Mouse (Mus musculus) limb, embryonic 14.5 days (tissue): ENCODE results near the gene Tacc2. TPM values are rescaled to one million over a fixed set of nuclear protein-coding genes. Genes with fewer than 3 reads are reported as not detected.

ENCODE experiments used
- ATAC-seq: fragments of 200-750 bp; cut with Nextera tagmentation; 2 replicates; pipeline ENCODE4 v1.8.0; 2017; ENCODE audit warnings: low read depth, moderate number of reproducible peaks, moderate TSS enrichment; ENCODE audit not compliant: low FRiP score
- DNase-seq: peaks from one replicate; pipeline ENCODE4 v3.0.0-alpha.2; 2015; ENCODE audit warnings: low spot score
- H3K27ac ChIP-seq: fragments of 300-500 bp; sonication (generic); replicated peaks from 2 replicates; pipeline ENCODE4 v1.5.1; 2014; ENCODE audit warnings: low read depth, mild to moderate bottlenecking, low read length, moderate library complexity, mixed read lengths
- H3K27me3 ChIP-seq: fragments of 300-500 bp; sonication (generic); 2 replicates; pipeline ENCODE4 v1.6.1; 2014; ENCODE audit warnings: low read length, mixed read lengths; ENCODE audit not compliant: control insufficient read depth, insufficient read depth
- H3K36me3 ChIP-seq: fragments of 300-500 bp; sonication (generic); 2 replicates; pipeline ENCODE4 v1.6.1; 2014; ENCODE audit warnings: mild to moderate bottlenecking, low read length, moderate library complexity, mixed read lengths; ENCODE audit not compliant: control insufficient read depth, insufficient read depth
- H3K4me1 ChIP-seq: fragments of 300-500 bp; sonication (generic); 2 replicates; pipeline ENCODE4 v1.6.1; 2014; ENCODE audit warnings: antibody characterized with exemption, low read length, mixed read lengths; ENCODE audit not compliant: control insufficient read depth, insufficient read depth
- H3K4me2 ChIP-seq: fragments of 300-500 bp; sonication (generic); replicated peaks from 2 replicates; pipeline ENCODE4 v1.6.1; 2014; ENCODE audit warnings: low read depth, mild to moderate bottlenecking, low read length, moderate library complexity; ENCODE audit not compliant: severe bottlenecking
- H3K4me3 ChIP-seq: fragments of 300-500 bp; sonication (generic); replicated peaks from 2 replicates; pipeline ENCODE4 v1.5.1; 2014; ENCODE audit warnings: low read length
- H3K9ac ChIP-seq: fragments of 300-500 bp; sonication (generic); 2 replicates; pipeline ENCODE4 v1.6.1; 2014; ENCODE audit warnings: mild to moderate bottlenecking, low read depth, low read length, moderate library complexity; ENCODE audit not compliant: severe bottlenecking
- H3K9me3 ChIP-seq: fragments of 300-500 bp; sonication (generic); 2 replicates; pipeline ENCODE4 v1.6.1; 2016; ENCODE audit warnings: low read length; ENCODE audit not compliant: control insufficient read depth
- POLR2A ChIP-seq: fragments of 200-500 bp; IDR thresholded peaks from 2 replicates; pipeline ENCODE4 v1.8.0; 2012; ENCODE audit warnings: inconsistent platforms, mild to moderate bottlenecking, moderate library complexity, borderline replicate concordance; ENCODE audit not compliant: insufficient read depth, insufficient read length; ENCODE audit errors: extremely low read depth
- WGBS: fragments of 180-500 bp; shearing (Covaris S2); extraction: QIAGEN DNeasy Blood & Tissue Kit; methylation state at CpG from one replicate; pipeline ENCODE4 v1.1.7; 2014; 5-methylcytosine and 5-hydroxymethylcytosine counted together
- polyA plus RNA-seq, 2 experiments: library from polyadenylated mRNA; depleted of rRNA in 1 of 2; stranded (reverse) in 1 of 2; unstranded in 1 of 2; fragments of >200 nt; fragmentation: Nextera tagmentation in 1 of 2; extraction: Ambion mirVana in 1 of 2; gene quantifications; 2 replicates each; pipeline versions ENCODE4 v1.2.1 to v1.2.3; 2012 to 2014

Gene Tacc2
- polyA plus RNA-seq, 2 experiments, result 38.2 to 49.1 TPM

- Histone ChIP-seq H3K27ac (no peak overlapping the region), H3K36me3 (no peaks in the 10 kb centered on the region), H3K4me1 (no peaks in the 10 kb centered on the region), H3K4me2 (no peak overlapping the region), H3K27me3 (no peaks in the 10 kb centered on the region), H3K4me3 (no peak overlapping the region), H3K9me3 (no peaks in the 10 kb centered on the region), H3K9ac (no peak overlapping the region)
- ATAC-seq (no peak), DNase-seq (no peak)
- no peak for TF ChIP-seq POLR2A
- WGBS, result 84% methylated on average over 3 of the region's 3 CpGs
Measured at GRCm38 (mm10) chr7:130600074-130600473, 22.8 kb downstream of the Tacc2 start.

DNA sequence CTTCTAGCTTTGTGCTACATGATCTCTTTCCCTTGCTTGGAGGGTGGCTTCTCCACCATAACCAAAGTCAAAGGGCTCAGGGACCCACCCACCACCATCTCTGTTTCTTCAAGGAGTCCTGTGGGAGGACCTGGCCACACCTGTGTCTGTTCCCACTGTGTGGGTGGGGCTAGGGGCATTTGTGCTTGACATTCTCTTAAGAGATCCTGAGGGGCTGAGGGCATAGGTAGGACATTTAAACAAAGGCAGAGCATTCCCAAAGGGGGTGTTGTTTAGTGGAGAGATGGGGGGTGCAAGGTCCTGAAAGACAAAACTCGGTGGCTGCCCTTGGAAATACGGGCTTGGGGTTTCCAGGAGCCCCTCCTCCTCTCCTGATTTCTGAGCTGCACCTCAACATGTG is 23.3 kb downstream of the Tacc2 start:
- no peak overlapping the region for H3K4me3 ChIP-seq
- no peak for TF ChIP-seq POLR2A

GRCm38 (mm10) chr7:130602804-130603203 is 25.6 kb downstream of the Tacc2 start:
- Histone ChIP-seq H3K9me3 (no peaks in the 10 kb centered on the region), H3K4me2 (no peak overlapping the region), H3K27me3 (no peaks in the 10 kb centered on the region), H3K36me3 (no peaks in the 10 kb centered on the region), H3K4me1 (no peaks in the 10 kb centered on the region), H3K4me3 (no peak overlapping the region), H3K9ac (no peak overlapping the region), H3K27ac (no peak overlapping the region)
- 77% methylated on average over 1 of the region's 1 CpGs for WGBS
- no peak for TF ChIP-seq POLR2A
- DNase-seq, result no peak
- ATAC-seq, result no peak

More for the DNA sequence above, 23.3 kb downstream of the Tacc2 start:
- H3K9ac ChIP-seq, result no peak overlapping the region
- H3K36me3 ChIP-seq, result no peaks in the 10 kb centered on the region
- H3K27me3 ChIP-seq, result no peaks in the 10 kb centered on the region
- H3K9me3 ChIP-seq, result no peaks in the 10 kb centered on the region
- H3K4me2 ChIP-seq, result no peak overlapping the region
- H3K27ac ChIP-seq, result no peak overlapping the region
- DNase-seq (no peak), ATAC-seq (no peak)
- WGBS, result 72% methylated on average over 2 of the region's 2 CpGs
- no peaks in the 10 kb centered on the region for H3K4me1 ChIP-seq

DNA sequence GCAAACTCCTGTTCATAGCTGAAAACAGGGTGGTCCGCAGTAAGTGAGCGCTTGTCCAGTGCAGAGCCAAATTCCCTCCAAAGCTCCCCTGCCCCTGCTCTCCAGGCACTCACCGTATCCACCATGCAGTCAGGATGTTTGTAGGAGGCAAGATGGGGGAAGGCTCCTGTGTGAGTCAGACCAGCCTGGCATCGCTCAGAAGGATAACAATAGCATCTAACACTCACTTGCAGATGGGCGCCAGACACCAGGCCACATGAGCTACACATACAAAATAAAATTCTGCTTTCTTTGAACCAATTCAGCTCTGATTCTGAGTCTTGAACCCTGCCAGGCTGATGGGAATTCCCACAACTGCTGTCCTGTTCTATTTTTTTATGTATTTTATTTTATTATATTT is 26.3 kb downstream of the Tacc2 start:
- no peaks in the 10 kb centered on the region for H3K9me3 ChIP-seq
- no peak for DNase-seq
- no peak overlapping the region for H3K4me3 ChIP-seq
- no peaks in the 10 kb centered on the region for H3K4me1 ChIP-seq
- no peak for ATAC-seq
- no peak overlapping the region for H3K4me2 ChIP-seq
- no peaks in the 10 kb centered on the region for H3K27me3 ChIP-seq
- WGBS, result 82% methylated on average over 5 of the region's 5 CpGs
- no peaks in the 10 kb centered on the region for H3K36me3 ChIP-seq
- no peak overlapping the region for H3K9ac ChIP-seq
- TF ChIP-seq POLR2A, result no peak
- H3K27ac ChIP-seq, result no peak overlapping the region

GRCm38 (mm10) chr7:130604390-130604789 is 27.2 kb downstream of the Tacc2 start:
- H3K4me2 ChIP-seq, result no peak overlapping the region
- 60% methylated on average over 2 of the region's 2 CpGs for WGBS
- no peaks in the 10 kb centered on the region for H3K9me3 ChIP-seq
- ATAC-seq, result no peak
- no peak overlapping the region for H3K9ac ChIP-seq
- H3K4me3 ChIP-seq, result no peak overlapping the region
- no peaks in the 10 kb centered on the region for H3K36me3 ChIP-seq
- H3K4me1 ChIP-seq, result no peaks in the 10 kb centered on the region
- no peak for DNase-seq
- H3K27me3 ChIP-seq, result no peaks in the 10 kb centered on the region
- TF ChIP-seq POLR2A, result no peak
- H3K27ac ChIP-seq, result no peak overlapping the region

GRCm38 (mm10) chr7:130605111-130605510 is 27.9 kb downstream of the Tacc2 start:
- DNase-seq (no peak), ATAC-seq (no peak)
- H3K36me3 ChIP-seq, result no peaks in the 10 kb centered on the region
- H3K4me1 ChIP-seq, result no peaks in the 10 kb centered on the region
- no peak for TF ChIP-seq POLR2A
- no peak overlapping the region for H3K27ac ChIP-seq
- H3K9ac ChIP-seq, result no peak overlapping the region
- H3K27me3 ChIP-seq, result no peaks in the 10 kb centered on the region
- H3K9me3 ChIP-seq, result no peaks in the 10 kb centered on the region
- H3K4me3 ChIP-seq, result no peak overlapping the region
- H3K4me2 ChIP-seq, result no peak overlapping the region
- 12% methylated on average over 6 of the region's 6 CpGs for WGBS
